Mouse (Mus musculus) thymus, postnatal 14 days (tissue): ENCODE data around the gene Eif4b.

Source experiments
- DNase-seq: peaks from one replicate; pipeline ENCODE4 v3.0.0; 2021

The Eif4b gene

GRCm38 (mm10) chr15:102119121-102119830 lies 45.7 kb downstream of the Eif4b start:
- no peak for DNase-seq

- no peak for DNase-seq
Observed at GRCm38 (mm10) chr15:102119831-102120170, 46.2 kb downstream of the Eif4b start.

- DNase-seq: no peak
Observed at GRCm38 (mm10) chr15:102120530-102120929, 47.0 kb downstream of the Eif4b start.

GRCm38 (mm10) chr15:102126303-102126702 lies 52.7 kb downstream of the Eif4b start:
- no peak for DNase-seq

GRCm38 (mm10) chr15:102133314-102133713 lies 59.7 kb downstream of the Eif4b start:
- no peak for DNase-seq

GRCm38 (mm10) chr15:102134709-102135108 lies 61.1 kb downstream of the Eif4b start:
- DNase-seq: no peak

- DNase-seq: no peak
Observed at GRCm38 (mm10) chr15:102135522-102136128, 62.1 kb downstream of the Eif4b start.

GRCm38 (mm10) chr15:102136129-102136758 lies 62.7 kb downstream of the Eif4b start, which contains the start of gene Spryd3:
Gene Spryd3 (minus strand): TSS chr15:102136234.
- peak; percentile 98 for DNase-seq

- DNase-seq: no peak
Observed at GRCm38 (mm10) chr15:102141120-102141519, 67.5 kb downstream of the Eif4b start.

GRCm38 (mm10) chr15:102142914-102143912 lies 69.6 kb downstream of the Eif4b start:
- DNase-seq: no peak

- DNase-seq: no peak
Observed at GRCm38 (mm10) chr15:102144274-102144711, 70.7 kb downstream of the Eif4b start, which contains the start of gene Igfbp6. Gene Igfbp6 (plus strand): TSS chr15:102144362.

- DNase-seq: no peak
Observed at GRCm38 (mm10) chr15:102144726-102145125, 71.2 kb downstream of the Eif4b start.

GRCm38 (mm10) chr15:102145330-102145729 lies 71.8 kb downstream of the Eif4b start:
- no peak for DNase-seq

GRCm38 (mm10) chr15:102146089-102146488 lies 72.5 kb downstream of the Eif4b start:
- DNase-seq: no peak
